Mouse (Mus musculus) E14TG2a.4 (cell line): ENCODE measurements around the gene Slc16a4.

ENCODE experiments used
- H3K27me3 ChIP-seq: 2 replicates; pipeline ENCODE4 v1.6.1; 2014; ENCODE audit warnings: low read length, control low read depth; ENCODE audit not compliant: insufficient read depth
- H3K36me3 ChIP-seq: 2 replicates; pipeline ENCODE4 v1.6.1; 2014; ENCODE audit warnings: low read length, control low read depth; ENCODE audit not compliant: insufficient read depth
- H3K4me1 ChIP-seq: replicated peaks from 2 replicates; pipeline ENCODE4 v1.6.1; 2014; ENCODE audit warnings: low read depth, low read length, control low read depth
- H3K4me3 ChIP-seq: replicated peaks from 2 replicates; pipeline ENCODE4 v1.5.1; 2014; ENCODE audit warnings: mild to moderate bottlenecking, low read length
- H3K9me3 ChIP-seq: 2 replicates; pipeline ENCODE4 v1.6.1; 2014; ENCODE audit warnings: low read length, control low read depth
- CTCF ChIP-seq: conservative IDR thresholded peaks from 2 replicates; pipeline ENCODE4 v1.5.1; 2014; ENCODE audit warnings: low read length
- NANOG ChIP-seq: IDR thresholded peaks from 2 replicates; pipeline ENCODE4 v1.6.1; 2014; ENCODE audit warnings: borderline replicate concordance, low read length, mixed read lengths
- POU5F1 ChIP-seq: IDR thresholded peaks from 2 replicates; pipeline ENCODE4 v1.6.1; 2014; ENCODE audit warnings: low read length, borderline replicate concordance

The Slc16a4 gene

DNA sequence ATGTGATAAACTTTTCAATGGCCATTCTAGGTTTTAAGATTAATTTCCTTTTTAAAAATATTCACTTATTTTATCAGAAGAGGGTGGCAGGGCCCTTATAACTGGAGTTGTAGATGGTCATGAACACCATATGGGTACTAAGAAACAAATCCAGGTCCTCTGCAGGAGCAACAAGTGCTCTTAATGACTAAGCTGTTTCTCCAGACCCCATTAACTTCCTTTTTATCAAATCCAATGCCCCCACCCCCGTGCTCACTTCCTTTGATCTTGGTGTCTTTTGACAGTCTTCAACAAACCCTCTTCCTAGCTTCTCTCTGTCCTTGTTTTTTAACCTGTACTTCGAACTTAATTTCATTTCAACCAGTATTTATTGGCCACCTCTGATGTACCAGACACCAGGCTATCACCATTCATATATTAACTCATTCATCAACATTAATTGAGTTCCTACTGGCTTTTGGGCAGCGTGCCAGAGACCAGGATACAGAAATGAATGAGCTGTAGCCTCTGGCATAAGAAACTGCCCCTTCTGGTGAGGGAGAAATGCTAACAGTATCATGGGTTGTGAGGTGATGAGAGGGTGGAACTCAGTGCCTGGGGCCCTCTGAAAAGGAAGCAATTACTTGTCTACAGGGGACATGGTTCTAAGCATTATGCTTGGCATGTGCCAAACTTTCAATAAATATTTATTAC lies 54.1 kb downstream of the Slc16a4 start:
- Histone ChIP-seq H3K9me3 (no peaks in the 10 kb centered on the region), H3K4me3 (no peak overlapping the region), H3K4me1 (peaks cover 35% of the 10 kb centered on the region), H3K36me3 (no peaks in the 10 kb centered on the region), H3K27me3 (peaks cover 16% of the 10 kb centered on the region)
- TF ChIP-seq NANOG (no peak), CTCF (no peak), POU5F1 (no peak)

DNA sequence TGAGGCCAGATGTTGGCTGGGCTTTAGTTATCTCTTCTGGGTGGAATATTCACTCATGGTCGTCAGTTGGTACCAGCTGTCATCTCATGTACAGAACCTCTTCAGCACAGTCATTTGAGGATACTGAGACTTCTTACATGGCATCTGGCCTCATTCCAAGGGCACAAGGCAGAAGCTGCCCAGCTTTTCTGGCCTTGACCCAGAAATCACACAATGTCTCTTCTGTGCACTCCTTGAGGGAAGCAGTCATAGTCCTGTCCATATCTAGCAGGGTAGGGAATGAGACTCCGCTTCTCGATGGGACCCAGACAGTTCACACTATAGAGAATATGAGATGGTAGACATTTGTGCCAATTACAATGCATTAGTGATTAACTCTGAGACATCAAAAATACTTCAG lies 58.0 kb downstream of the Slc16a4 start:
- TF ChIP-seq NANOG (no peak), CTCF (no peak), POU5F1 (no peak)
- no peaks in the 10 kb centered on the region for H3K27me3 ChIP-seq
- H3K9me3 ChIP-seq = no peaks in the 10 kb centered on the region
- peaks cover 30% of the 10 kb centered on the region for H3K4me1 ChIP-seq
- H3K36me3 ChIP-seq = no peaks in the 10 kb centered on the region
- no peak overlapping the region for H3K4me3 ChIP-seq

DNA sequence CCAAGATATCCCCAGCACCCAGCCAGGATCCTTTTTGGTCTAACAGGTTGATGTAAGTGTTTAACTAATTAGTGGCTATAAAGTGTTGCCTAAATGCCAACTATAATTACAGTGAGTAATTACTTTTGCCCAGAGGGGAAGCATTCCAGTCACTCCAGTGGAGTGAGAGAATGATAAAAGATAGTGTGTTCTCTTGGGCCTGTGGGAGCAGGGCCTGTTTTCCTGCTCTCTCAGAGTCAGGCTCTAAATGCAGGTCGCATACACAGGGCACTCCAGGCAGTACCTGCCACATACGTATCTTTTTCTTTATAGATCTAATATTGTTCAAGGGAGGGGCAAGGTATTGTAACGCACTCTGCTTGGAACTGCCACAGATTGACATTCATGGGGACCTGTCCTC lies 60.7 kb downstream of the Slc16a4 start:
- H3K4me3 ChIP-seq = no peak overlapping the region
- no peaks in the 10 kb centered on the region for H3K9me3 ChIP-seq
- TF ChIP-seq POU5F1 = no peak
- TF ChIP-seq CTCF = no peak
- no peak for TF ChIP-seq NANOG
- peaks cover 47% of the 10 kb centered on the region for H3K4me1 ChIP-seq
- no peaks in the 10 kb centered on the region for H3K27me3 ChIP-seq
- no peaks in the 10 kb centered on the region for H3K36me3 ChIP-seq

DNA sequence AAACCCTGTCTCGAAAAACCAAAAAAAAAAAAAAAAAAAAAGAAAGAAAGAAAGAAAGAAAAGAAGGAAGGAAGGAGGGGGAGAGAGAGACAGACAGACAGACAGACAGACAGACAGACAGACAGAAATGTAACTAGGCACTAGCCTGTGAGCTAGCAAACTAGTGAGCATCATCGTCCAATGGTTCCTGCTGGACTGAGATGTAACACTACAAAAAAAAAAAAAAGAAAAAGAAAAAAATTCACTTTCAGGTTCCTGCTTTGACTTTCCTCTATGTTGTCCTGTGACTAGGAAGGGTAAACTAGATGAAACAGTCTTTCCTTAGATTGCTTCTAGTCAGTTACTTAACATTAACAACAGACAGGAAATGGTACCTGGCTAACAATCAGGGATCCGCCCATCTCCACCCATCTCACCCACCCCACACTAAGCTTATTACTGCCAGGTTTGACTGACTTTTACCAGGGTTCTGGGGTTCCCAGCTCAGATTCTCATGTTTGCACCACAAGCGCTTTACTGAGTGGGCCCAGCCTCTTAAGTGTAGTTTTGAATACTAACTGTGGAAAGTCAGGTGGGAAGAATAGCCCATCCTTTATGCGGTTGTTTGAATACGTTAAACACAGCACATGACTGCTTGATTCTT lies 64.7 kb downstream of the Slc16a4 start:
- TF ChIP-seq NANOG (peak; percentile 43; the same call in 1 of the 2 replicates), CTCF (no peak), POU5F1 (no peak)
- Histone ChIP-seq H3K36me3 (no peaks in the 10 kb centered on the region), H3K4me3 (no peak overlapping the region), H3K27me3 (0 out of 2 replicates have a peak, but pooled peaks cover 2% of the 10 kb centered on the region), H3K4me1 (peaks cover 38% of the 10 kb centered on the region), H3K9me3 (no peaks in the 10 kb centered on the region)

DNA sequence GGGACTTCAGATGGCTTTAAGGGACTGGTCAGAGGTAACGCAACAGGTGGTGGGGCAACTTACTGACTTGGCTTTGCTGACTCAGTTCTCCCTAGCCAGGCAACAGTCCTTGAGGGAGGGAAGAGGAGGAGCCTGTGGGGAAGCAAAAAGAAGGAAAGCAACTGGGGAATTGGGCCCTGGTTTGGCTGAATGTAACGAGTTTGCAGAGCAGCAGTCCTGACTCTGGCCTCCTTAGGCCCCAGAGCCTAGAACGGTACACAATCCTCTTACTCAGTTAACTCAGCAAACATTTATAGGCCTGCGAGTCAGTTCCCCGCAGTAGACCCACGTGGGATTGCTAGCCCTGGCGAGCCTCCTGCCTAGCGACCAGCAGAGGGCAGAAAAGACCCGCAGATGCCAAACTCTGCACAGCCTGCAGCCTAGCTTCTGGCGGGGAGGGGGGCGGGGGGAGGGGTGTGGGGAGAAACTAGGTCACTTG lies 66.0 kb downstream of the Slc16a4 start:
- H3K36me3 ChIP-seq = no peaks in the 10 kb centered on the region
- peaks cover 2% of the 10 kb centered on the region; the same call in 1 of the 2 replicates for H3K27me3 ChIP-seq
- TF ChIP-seq POU5F1 (no peak), CTCF (peak; percentile 50)
- peaks cover 34% of the 10 kb centered on the region for H3K4me1 ChIP-seq
- peak overlapping the region; percentile 51 for H3K4me3 ChIP-seq
- no peaks in the 10 kb centered on the region for H3K9me3 ChIP-seq

DNA sequence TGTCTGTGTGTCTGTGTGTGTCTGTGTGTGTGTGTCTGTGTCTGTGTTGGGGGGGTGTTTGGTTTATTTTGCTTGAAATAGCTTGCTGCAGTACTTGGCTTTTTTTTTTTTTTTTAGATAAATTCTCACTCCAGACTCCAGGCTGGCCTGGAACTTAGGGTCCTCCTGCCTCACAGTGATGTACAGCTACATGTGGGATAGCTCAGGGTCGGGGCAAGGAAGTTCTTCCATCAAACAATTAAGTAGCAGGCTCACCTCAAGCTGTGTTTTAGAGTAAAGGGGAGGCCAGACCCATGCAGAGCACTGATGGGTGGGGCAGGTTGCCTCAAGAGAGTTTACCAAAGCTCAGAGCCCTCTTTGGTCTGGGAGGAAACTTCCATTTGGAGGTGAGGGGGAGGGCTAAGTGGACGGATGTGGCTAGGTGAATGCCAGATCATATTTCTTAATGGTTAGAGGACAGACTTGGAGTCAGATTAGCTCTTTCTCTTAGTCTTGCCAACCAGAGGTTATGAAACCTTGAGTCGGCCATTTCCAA lies 66.7 kb downstream of the Slc16a4 start:
- peaks cover 34% of the 10 kb centered on the region for H3K4me1 ChIP-seq
- H3K4me3 ChIP-seq = no peak overlapping the region
- H3K36me3 ChIP-seq = no peaks in the 10 kb centered on the region
- H3K9me3 ChIP-seq = no peaks in the 10 kb centered on the region
- peaks cover 2% of the 10 kb centered on the region; the same call in 1 of the 2 replicates for H3K27me3 ChIP-seq
- TF ChIP-seq CTCF (no peak), POU5F1 (no peak)

DNA sequence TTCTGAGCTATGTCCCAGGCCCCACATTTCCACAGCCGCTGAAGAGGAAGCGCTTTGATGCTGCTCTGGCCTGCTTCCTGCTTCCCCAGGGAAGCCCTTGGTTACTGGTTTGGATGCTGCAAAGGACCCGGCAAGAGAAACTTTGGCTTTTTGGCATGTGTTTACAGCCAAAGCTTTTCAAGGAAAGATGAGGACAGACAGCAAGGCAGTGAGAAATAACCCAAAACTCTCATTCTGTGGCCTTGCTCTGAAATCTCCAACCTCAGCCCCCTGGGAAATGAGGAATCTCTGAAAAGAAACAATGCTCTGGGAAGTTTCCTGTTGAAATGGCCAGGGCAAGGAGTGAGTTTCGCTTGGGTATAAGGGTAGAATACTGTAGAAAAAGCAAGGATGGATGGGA lies 69.3 kb downstream of the Slc16a4 start:
- no peaks in the 10 kb centered on the region for H3K36me3 ChIP-seq
- TF ChIP-seq CTCF (no peak), NANOG (no peak), POU5F1 (no peak)
- H3K9me3 ChIP-seq = no peaks in the 10 kb centered on the region
- peaks cover 6% of the 10 kb centered on the region; the same call in 1 of the 2 replicates for H3K27me3 ChIP-seq
- no peak overlapping the region for H3K4me3 ChIP-seq
- H3K4me1 ChIP-seq = peaks cover 26% of the 10 kb centered on the region
